Mouse (Mus musculus) testis, postnatal 14 days (tissue): ENCODE measurements around the gene Nampt.

ENCODE experiments used
- DNase-seq: peaks from one replicate; pipeline ENCODE4 v3.0.0; 2021; ENCODE audit warnings: low spot score

Gene Nampt

DNA sequence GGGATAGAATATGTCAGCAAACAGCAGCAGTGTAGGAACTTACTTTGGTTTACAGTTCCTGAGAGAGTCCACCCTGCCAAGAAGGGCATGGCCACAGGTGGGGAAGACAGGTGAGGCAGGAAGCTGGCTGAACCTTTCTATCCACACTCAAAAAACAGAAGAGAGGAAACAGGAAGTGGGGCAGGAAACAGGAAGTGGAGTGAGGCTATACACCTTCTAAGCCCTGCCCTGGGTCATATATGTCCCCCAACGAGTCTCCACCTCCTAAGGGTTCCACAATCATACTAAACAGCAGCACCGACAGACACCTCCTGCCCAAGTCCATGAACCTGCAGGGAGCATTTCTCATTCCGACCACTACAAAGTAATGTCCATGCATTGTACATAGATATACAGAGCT is 81.7 kb downstream of the Nampt start:
- DNase-seq: no peak
